Mouse (Mus musculus) gastrocnemius, postnatal 10 days (tissue): ENCODE measurements around the gene Mmp9. TPM values are rescaled to one million over a fixed set of nuclear protein-coding genes. Genes with fewer than 3 reads are reported as not detected.

Experiments
- DNase-seq: peaks from one replicate; pipeline ENCODE4 v3.0.0; 2021; ENCODE audit warnings: mixed read lengths
- total RNA-seq, 2 experiments: library from RNA; stranded (reverse); gene quantifications; 2 replicates each; pipeline ENCODE4 v1.2.3; 2021

The Mmp9 gene
- total RNA-seq, 2 experiments from 2014 or later: 1.2 to 96.6 TPM

DNA sequence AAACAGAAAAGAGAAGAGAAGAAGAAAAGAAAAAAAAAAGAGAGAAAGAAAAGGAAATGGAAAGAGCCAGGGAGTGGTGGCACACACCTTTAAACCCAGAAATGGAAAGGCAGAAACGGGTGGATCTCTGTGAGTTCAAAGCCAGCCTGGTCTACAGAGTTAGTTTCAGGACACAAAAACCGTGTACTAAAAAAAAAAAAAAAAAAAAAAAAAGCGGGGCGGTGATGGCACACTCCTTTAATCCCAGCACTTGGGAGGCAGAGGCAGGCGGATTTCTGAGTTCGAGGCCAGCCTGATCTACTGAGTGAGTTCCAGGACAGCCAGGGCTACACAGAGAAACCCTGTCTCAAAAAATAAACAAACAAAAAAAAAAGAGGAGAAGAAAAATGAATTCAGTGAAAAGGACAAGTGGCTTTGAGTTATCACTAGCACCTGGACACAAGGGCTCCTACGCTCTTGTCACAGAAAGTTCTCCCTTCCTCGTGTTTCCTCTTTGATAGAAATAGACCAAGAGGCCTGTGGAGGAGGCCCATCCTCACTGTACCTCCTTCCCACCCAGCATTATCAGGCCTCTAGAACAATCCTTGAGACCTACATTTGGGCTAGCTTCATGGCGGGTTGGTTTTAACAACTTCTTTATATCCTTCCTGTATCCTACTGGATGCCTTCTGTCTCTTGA, 27.7 kb upstream of the Mmp9 start:
- no peak for DNase-seq

GRCm38 (mm10) chr2:164913428-164913786, 27.2 kb upstream of the Mmp9 start:
- DNase-seq: no peak

DNA sequence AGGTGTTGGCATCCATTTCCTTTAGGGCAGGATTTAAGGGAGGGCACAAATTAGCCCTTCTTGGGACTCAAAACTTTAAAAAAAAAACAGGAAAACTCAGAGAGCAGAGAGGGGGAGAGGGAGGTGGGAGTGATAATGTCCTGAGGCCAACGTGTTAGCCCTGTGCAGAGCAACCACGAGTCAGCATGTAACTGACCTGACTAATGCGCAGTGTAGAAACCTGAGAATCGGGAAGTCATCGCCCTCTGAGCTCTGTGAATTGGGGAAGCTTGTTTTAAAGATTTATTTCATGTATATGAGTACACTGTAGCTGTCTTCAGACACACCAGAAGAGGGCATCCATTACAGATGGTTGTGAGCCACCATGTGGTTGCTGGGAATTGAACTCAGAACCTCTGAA, 23.8 kb upstream of the Mmp9 start:
- DNase-seq: no peak

DNA sequence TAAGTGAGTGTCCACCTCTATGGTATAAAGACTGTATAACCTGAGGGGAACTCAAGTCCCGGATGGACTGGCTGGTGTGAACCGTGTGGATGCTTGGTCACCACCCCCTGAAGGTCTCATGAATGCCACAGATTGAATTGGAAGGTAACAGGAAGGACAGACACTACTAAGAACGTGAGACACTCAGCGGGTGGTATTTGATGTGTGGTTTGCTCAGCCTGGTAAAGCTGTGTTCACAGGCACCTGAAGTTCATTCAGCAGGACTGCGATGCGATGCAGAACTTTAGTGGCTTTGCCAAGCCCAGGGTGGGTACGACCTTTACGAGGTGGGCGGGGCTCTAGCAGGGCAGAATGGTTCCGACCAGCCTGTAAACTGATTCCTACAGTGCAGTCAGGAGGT, 23.2 kb upstream of the Mmp9 start:
- no peak for DNase-seq

- DNase-seq: no peak
These were observed 22.3 kb upstream of the Mmp9 start for GRCm38 (mm10) chr2:164918325-164918724.

- DNase-seq: no peak
These were observed 18.6 kb upstream of the Mmp9 start for GRCm38 (mm10) chr2:164921984-164922383.

- no peak for DNase-seq
These were observed 17.3 kb upstream of the Mmp9 start for GRCm38 (mm10) chr2:164923291-164923690.

DNA sequence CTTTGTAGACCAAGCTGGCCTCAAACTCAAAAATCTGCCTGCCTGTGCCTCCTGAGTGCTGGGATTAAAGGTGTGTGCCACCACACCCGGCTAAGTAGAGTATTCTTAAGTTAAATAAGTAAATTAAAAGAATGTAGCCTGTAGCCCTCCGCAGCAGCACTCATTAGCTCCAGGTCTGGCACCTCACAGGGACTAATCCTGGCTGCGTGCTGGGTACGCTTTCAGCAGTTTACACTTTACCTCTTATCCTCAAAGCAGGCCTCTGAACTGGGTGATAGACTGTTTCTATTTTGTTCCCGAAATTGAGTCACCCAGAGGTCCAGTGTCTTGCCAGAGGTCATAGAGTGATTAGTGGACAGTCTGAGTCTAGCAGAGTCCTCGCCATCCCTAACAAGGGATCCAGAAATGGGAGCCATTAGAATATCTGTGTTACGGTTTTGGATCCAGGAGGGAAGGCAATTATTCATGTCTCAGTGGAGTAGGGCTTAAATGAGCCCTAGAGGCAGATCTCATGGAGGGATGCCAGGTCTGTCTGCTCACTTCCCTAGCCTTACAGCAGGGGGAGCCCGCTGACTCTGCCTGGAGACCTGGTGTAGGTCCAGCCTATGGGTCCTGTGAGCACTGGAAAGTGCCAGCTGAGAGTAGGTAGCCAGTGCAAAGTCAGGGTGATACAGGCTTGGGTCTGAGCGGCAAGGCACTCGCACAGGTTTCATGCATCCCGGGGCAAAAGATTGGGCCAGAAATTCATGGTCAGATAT, 16.3 kb upstream of the Mmp9 start:
- peak; percentile 85 for DNase-seq

DNA sequence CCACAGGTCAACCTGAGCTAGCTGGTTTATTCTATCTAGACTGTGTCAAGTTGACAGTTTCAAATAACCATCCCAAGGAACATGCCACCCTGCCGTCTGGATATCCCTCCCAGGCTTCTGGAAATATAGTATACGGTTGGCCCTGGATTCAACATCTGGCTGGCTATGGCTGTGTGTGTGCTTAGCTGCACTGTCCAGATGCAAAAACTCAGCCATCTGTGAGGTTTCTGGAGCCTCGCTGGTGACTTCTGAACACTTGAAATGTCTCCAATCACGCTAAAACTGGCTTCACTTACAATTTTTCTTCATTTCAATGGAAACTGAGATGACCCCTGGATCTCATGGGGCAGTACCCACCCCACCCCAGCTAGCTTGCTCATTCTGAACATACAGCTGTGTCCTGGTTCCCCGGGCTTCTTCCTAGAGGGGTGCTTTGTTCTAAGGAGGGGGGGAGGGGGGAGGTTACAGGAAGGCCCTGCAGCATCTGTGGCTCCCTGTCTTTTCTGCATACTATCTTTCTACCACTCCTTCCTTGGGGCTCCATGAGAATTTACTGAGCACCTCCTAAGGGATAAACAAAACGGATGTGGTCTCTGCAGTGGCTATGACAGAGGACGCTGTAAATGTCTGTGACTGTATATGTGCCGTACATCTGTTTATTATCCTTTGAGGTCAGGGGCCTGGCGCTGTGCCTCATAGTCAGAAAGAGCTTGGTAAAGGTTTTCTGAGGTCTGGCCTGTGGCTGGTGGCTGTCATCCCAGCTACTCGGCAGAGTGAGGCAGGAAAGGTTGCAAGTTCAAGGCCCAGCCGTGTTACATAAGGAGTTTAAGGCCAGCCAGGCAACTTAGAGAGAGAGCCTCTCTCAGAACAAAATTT, 9.6 kb upstream of the Mmp9 start:
- no peak for DNase-seq

DNA sequence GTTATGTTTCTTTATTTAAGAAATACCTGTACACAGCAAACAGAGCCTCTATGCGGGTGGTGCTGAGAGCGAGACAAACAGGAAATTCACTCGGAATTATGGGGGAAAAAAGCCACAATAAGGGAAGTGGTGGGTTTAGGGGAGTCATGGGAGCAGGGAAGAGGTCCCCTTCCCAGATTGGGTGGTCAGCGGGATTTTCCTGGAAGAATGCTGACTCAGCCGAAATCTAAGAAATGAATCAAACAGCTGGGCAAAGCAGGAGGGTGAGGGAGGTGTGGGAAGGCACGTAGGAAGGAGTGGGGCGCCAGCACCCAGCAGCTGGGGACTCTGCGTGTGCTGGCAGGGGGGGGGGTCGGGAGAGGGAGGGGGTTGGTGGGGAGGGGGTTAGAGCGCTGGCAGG, 7.0 kb upstream of the Mmp9 start:
- no peak for DNase-seq

DNA sequence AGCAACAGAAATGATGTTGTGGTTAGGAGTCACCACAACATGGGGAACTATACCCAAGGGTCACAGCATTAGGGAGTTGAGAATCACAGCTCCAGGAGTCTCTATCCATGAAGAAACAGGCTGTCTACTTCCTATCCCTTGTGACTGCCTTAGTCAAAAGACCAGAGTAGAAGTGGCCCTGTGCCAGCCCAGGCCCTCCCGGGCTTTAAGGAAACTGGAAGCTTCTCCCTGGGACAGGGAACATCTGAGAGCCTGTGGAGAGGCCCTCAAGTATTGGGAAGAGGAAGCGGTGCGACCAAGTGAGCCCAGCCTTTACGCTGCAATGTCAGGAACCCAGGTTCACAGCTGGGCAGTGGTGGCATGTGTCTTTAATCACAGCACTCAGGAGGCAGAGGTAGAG, 4.6 kb upstream of the Mmp9 start:
- peak; percentile 41 for DNase-seq

- no peak for DNase-seq
These were observed 2.2 kb upstream of the Mmp9 start for GRCm38 (mm10) chr2:164938146-164939091.

DNA sequence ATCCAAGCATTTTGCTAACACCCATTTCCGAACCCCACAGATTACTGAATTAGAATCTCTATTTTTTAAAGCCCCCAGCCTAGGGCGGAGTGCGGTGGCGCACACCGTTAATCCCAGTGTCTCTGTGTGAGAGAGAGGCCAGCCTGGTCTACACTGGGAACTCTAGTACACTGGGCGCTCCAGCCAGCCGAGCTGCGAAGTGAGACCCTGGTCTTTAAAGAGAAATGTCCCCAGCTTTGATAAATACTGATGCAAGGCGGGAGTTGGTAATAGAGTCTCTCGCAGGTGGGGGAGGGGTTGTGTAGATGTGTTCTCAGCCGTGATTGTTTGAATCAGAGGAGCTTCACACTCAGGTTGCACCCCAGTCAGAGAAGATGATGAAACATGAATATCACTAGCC, 1.5 kb upstream of the Mmp9 start:
- DNase-seq: no peak

- DNase-seq: no peak
These were observed 2.2 kb downstream of the Mmp9 start for GRCm38 (mm10) chr2:164942692-164943290.

DNA sequence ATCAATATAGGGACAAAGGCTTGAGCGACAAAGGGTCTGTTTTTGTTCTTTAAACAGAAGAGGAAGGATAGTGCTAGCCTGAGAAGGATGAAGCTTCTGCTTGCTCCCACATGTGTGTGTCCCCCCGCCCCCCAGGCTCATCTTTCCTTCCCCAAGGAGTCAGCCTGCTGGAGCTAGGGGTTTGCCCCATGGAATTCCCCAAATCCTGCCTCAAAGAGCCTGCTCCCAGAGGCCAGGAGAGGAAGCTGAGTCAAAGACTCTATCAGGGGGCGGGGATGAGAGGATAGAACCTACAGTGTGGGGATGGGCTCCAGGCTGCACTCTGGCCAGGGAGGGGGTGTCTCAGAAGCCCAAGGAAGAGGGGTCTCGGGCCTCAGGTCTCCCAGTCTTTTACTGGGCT, 6.9 kb downstream of the Mmp9 start:
- no peak for DNase-seq

GRCm38 (mm10) chr2:164947930-164948329, 7.3 kb downstream of the Mmp9 start:
- no peak for DNase-seq

DNA sequence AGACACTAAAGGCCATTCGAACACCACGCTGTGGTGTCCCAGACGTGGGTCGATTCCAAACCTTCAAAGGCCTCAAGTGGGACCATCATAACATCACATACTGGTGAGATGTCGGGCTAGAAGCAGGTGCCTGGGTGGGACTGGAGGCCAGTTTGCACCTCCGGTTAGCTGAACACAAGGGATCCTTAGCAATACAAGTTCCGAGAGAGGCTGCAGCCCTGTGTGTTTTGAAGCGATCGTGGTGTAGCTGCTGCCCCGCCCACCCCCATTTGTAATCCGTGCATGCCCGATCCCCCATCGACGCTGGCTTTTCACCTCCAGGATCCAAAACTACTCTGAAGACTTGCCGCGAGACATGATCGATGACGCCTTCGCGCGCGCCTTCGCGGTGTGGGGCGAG, 8.4 kb downstream of the Mmp9 start:
- no peak for DNase-seq

DNA sequence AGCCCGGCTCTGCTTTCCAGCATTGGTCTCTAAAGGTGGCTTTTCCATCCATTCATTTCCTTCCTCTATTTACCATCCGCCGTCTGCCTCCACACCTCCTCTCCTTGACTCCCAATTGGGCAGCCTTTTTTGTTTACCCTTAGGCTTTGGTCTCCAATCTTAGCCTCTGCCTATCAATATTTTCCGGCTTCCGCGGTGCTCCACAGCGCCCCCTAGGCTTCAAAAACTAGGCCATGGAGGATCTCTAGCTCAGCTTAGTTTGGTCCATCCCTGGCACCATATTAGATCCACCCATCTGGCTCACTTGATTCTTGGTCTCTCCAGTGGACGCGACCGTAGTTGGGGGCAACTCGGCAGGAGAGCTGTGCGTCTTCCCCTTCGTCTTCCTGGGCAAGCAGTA, 9.9 kb downstream of the Mmp9 start:
- DNase-seq: no peak

GRCm38 (mm10) chr2:164951745-164952144, 11.2 kb downstream of the Mmp9 start:
- no peak for DNase-seq

- no peak for DNase-seq
These were observed 11.9 kb downstream of the Mmp9 start for GRCm38 (mm10) chr2:164952448-164952847.

DNA sequence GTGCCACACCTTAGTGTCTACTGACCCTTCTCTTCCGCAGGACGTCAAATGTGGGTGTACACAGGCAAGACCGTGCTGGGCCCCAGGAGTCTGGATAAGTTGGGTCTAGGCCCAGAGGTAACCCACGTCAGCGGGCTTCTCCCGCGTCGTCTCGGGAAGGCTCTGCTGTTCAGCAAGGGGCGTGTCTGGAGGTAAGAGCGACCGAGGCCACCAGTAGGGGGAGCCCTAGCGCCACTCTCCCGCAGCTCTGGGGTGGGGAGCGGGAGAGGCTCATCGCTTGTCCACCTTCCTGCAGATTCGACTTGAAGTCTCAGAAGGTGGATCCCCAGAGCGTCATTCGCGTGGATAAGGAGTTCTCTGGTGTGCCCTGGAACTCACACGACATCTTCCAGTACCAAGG, 12.6 kb downstream of the Mmp9 start:
- DNase-seq: peak; percentile 86

DNA sequence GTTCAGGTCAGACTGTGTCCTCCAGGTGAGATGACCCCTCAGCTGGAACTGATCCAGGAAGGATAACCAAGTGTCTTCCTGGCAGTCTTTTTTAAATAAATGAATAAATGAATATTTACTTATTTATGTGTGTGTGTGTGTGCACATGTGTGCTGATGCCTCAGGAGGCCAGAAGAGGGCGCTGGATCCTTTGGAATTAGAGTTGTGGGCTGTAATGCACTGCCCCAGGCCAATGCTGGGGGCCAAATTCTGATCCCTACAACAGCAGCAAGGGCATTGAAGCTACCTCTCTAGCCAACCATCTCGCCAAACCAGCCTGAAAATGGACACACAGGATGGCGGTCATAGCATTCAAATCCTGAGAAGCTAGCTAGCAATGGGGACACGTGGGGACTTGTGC, 15.1 kb downstream of the Mmp9 start:
- no peak for DNase-seq
